Mouse (Mus musculus): ENCODE results near the gene E330009J07Rik. TPM values are rescaled to one million over a fixed set of nuclear protein-coding genes. Genes with fewer than 3 reads are reported as not detected.

The E330009J07Rik gene
- polyA plus RNA-seq (2014; fragmentation: Illumina TruSeq; extraction: RNeasy Lipid Tissue Mini Kit (QIAGEN cat#74804)): 18.1 TPM

GRCm38 (mm10) chr6:40436047-40436483, at the start of gene E330009J07Rik:
Gene E330009J07Rik (minus strand): TSS chr6:40436135.

GRCm38 (mm10) chr6:40470916-40471719, 35.2 kb upstream of the E330009J07Rik start, which contains the start of gene Ssbp1:
Gene Ssbp1 (plus strand): TSS chr6:40471352.

GRCm38 (mm10) chr6:40438936-40439335, 3.0 kb upstream of the E330009J07Rik start, which contains the start of gene Wee2:
Gene Wee2 (plus strand): TSS chr6:40439088.

Other genes starting within 250 kb of the E330009J07Rik start
- gene Agk, start 111.0 kb downstream of the E330009J07Rik start, polyA plus RNA-seq (2014; fragmentation: Illumina TruSeq; extraction: RNeasy Lipid Tissue Mini Kit (QIAGEN cat#74804)): 21.0 TPM
- gene Wee2, start 3.0 kb upstream of the E330009J07Rik start, polyA plus RNA-seq (2014; fragmentation: Illumina TruSeq; extraction: RNeasy Lipid Tissue Mini Kit (QIAGEN cat#74804)): 12.3 TPM
- gene Ssbp1, start 35.2 kb upstream of the E330009J07Rik start, polyA plus RNA-seq (2014; fragmentation: Illumina TruSeq; extraction: RNeasy Lipid Tissue Mini Kit (QIAGEN cat#74804)): 117 TPM
- not detected for gene Tas2r137, start 55.1 kb upstream of the E330009J07Rik start, polyA plus RNA-seq (2014; fragmentation: Illumina TruSeq; extraction: RNeasy Lipid Tissue Mini Kit (QIAGEN cat#74804))
- gene Tas2r108, start 57.4 kb upstream of the E330009J07Rik start, polyA plus RNA-seq (2014; fragmentation: Illumina TruSeq; extraction: RNeasy Lipid Tissue Mini Kit (QIAGEN cat#74804)): not detected
- gene Prss37, start 83.4 kb upstream of the E330009J07Rik start, polyA plus RNA-seq (2014; fragmentation: Illumina TruSeq; extraction: RNeasy Lipid Tissue Mini Kit (QIAGEN cat#74804)): not detected
- gene Olfr461, start 118.9 kb upstream of the E330009J07Rik start, polyA plus RNA-seq (2014; fragmentation: Illumina TruSeq; extraction: RNeasy Lipid Tissue Mini Kit (QIAGEN cat#74804)): not detected
- gene Olfr460, start 133.4 kb upstream of the E330009J07Rik start, polyA plus RNA-seq (2014; fragmentation: Illumina TruSeq; extraction: RNeasy Lipid Tissue Mini Kit (QIAGEN cat#74804)): not detected
- gene Clec5a, start 149.7 kb upstream of the E330009J07Rik start, polyA plus RNA-seq (2014; fragmentation: Illumina TruSeq; extraction: RNeasy Lipid Tissue Mini Kit (QIAGEN cat#74804)): 3.4 TPM
- not detected for gene Tas2r138, start 177.2 kb upstream of the E330009J07Rik start, polyA plus RNA-seq (2014; fragmentation: Illumina TruSeq; extraction: RNeasy Lipid Tissue Mini Kit (QIAGEN cat#74804))
- 1.4 TPM for gene Mgam, start 192.7 kb upstream of the E330009J07Rik start, polyA plus RNA-seq (2014; fragmentation: Illumina TruSeq; extraction: RNeasy Lipid Tissue Mini Kit (QIAGEN cat#74804))